Mouse (Mus musculus) cerebellum, adult 2 months (tissue): ENCODE data around the gene Sbk2.

Source experiments
- CTCF ChIP-seq: fragments of 200-500 bp; IDR thresholded peaks from 2 replicates; pipeline ENCODE4 v1.5.1; 2011; ENCODE audit warnings: low read depth, mild to moderate bottlenecking, control low read depth, low read length, moderate library complexity, borderline replicate concordance; ENCODE audit not compliant: insufficient read depth
- POLR2A ChIP-seq: fragments of 200-500 bp; IDR thresholded peaks from 2 replicates; pipeline ENCODE4 v1.6.1; 2011; ENCODE audit warnings: low read length, control low read depth, borderline replicate concordance; ENCODE audit not compliant: insufficient read depth

- TF ChIP-seq CTCF (no peak), POLR2A (no peak)
Measured at GRCm38 (mm10) chr7:4972321-4973047, 8.3 kb upstream of the Sbk2 start.
